In genomic region chr2:6380401-6380800, GRCm38 (mm10) we compare ENCODE assay signal across 28 mouse cellular contexts. TPM values are rescaled to one million over a fixed set of nuclear protein-coding genes. Genes with fewer than 3 reads are reported as not detected.
A peak's percentile ranks its signal among the peaks of the same experiment; 100 is the strongest.
DNase-seq lines count a peak whose midpoint lies in the region; ATAC-seq and TF ChIP-seq lines count a peak whose summit lies in the region.
"Had no signal": no experiment of that assay in that cellular context is flagged by ENCODE, and none has a peak within 500 bp of the region (broad histone marks: within the 10 kb centered on the region; RNA-seq: fewer than 3 reads in every experiment).

No protein-coding gene starts in this region.

- H3K4me1 ChIP-seq in heart, embryonic 13.5 days = peaks cover 43% of the 10 kb centered on the region
- peaks cover 21% of the 10 kb centered on the region for H3K4me1 ChIP-seq in lung, postnatal 0 days (ENCODE audit: insufficient read depth, low read depth, low read length)
- peaks cover 33% of the 10 kb centered on the region for H3K4me1 ChIP-seq in small intestine, adult 2 months (ENCODE audit: control insufficient read depth, insufficient read depth, insufficient read length, low read length)
- peaks cover 49% of the 10 kb centered on the region for H3K4me1 ChIP-seq in liver, embryonic 12.5 days

- H3K36me3 ChIP-seq in heart, embryonic 13.5 days = no peaks in the 10 kb centered on the region
- H3K36me3 ChIP-seq in lung, postnatal 0 days (ENCODE audit: insufficient read depth, low read length) = no peaks in the 10 kb centered on the region
- H3K36me3 ChIP-seq in small intestine, adult 2 months (ENCODE audit: control insufficient read depth, insufficient read depth, low read length) = no peaks in the 10 kb centered on the region
- no peaks in the 10 kb centered on the region for H3K36me3 ChIP-seq in liver, embryonic 12.5 days
- H3K36me3 ChIP-seq: heart, embryonic 15.5 days; hindbrain, embryonic 13.5 days; neural tube, embryonic 13.5 days had no signal

- no peak for ATAC-seq in heart, embryonic 13.5 days (ENCODE audit: extremely low read depth, insufficient number of reproducible peaks, low FRiP score, low TSS enrichment)
- ATAC-seq in lung, postnatal 0 days = peak; percentile 9; the same call in 1 of the 2 replicates
- ATAC-seq in liver, embryonic 12.5 days = no peak
- ATAC-seq: forebrain, embryonic 14.5 days; midbrain, embryonic 16.5 days had no signal

- no peaks in the 10 kb centered on the region for H3K9me3 ChIP-seq in heart, embryonic 13.5 days
- H3K9me3 ChIP-seq in lung, postnatal 0 days (ENCODE audit: low read length) = no peaks in the 10 kb centered on the region
- no peaks in the 10 kb centered on the region for H3K9me3 ChIP-seq in liver, embryonic 12.5 days (replicated peaks)
- H3K9me3 ChIP-seq: heart, embryonic 15.5 days; hindbrain, embryonic 13.5 days; neural tube, embryonic 13.5 days had no signal

- peak; percentile 14; the same call in 1 of the 2 replicates for TF ChIP-seq CTCF in lung, postnatal 0 days (IDR thresholded peaks at IDR 0.05)
- no peak for TF ChIP-seq CTCF in small intestine, adult 2 months (IDR thresholded peaks at IDR 0.05; ENCODE audit: extremely low read depth, insufficient read length, insufficient replicate concordance, low read depth, low read length)

- H3K4me3 ChIP-seq in heart, embryonic 13.5 days = no peak overlapping the region
- H3K4me3 ChIP-seq in lung, postnatal 0 days (ENCODE audit: low read depth, low read length) = no peak overlapping the region
- peak overlapping the region; percentile 49 for H3K4me3 ChIP-seq in small intestine, adult 2 months (ENCODE audit: low read depth, low read length)
- H3K4me3 ChIP-seq in liver, embryonic 12.5 days = no peak overlapping the region
- H3K4me3 ChIP-seq: heart, adult 2 months; heart, embryonic 15.5 days; hindbrain, embryonic 13.5 days; layer of hippocampus, adult 2 months; neural tube, embryonic 13.5 days had no signal

- DNase-seq in heart, adult 8-10 months (ENCODE audit: low spot score) = no peak
- no peak for DNase-seq in lung, postnatal 0 days (ENCODE audit: low spot score)
- DNase-seq in lung, postnatal 10 days = no peak
- no peak for DNase-seq in ovary, postnatal 10 days (ENCODE audit: low spot score)
- DNase-seq in left cerebral cortex, adult 11 months (ENCODE audit: low spot score) = no peak
- DNase-seq: adrenal gland, postnatal 14 days; cerebellum, adult 11 months; cerebellum, adult 9-10 months; cerebellum, postnatal 36 days; gastrocnemius, postnatal 25 days; heart, adult 2 months; heart, postnatal 4 days; kidney, adult 2 months; kidney, postnatal 36 days; left cerebral cortex, postnatal 4 days; lung, postnatal 14 days had no signal

- TF ChIP-seq EP300 in lung, postnatal 0 days (IDR thresholded peaks at IDR 0.05) = no peak

- H3K27ac ChIP-seq in heart, embryonic 13.5 days (replicated peaks) = 0 out of 2 replicates have a peak overlapping the region, but pooled peaks have one; percentile 8
- H3K27ac ChIP-seq in lung, postnatal 0 days (ENCODE audit: low read length) = peak overlapping the region; percentile 75
- peak overlapping the region; percentile 76 for H3K27ac ChIP-seq in small intestine, adult 2 months (ENCODE audit: insufficient read depth, low read depth, low read length)
- no peak overlapping the region for H3K27ac ChIP-seq in liver, embryonic 12.5 days
- H3K27ac ChIP-seq: heart, adult 2 months; heart, embryonic 15.5 days; hindbrain, embryonic 13.5 days; layer of hippocampus, adult 2 months; liver, embryonic 14.5 days; neural tube, embryonic 13.5 days had no signal

- TF ChIP-seq POLR2A in small intestine, adult 2 months (IDR thresholded peaks at IDR 0.05; ENCODE audit: low read depth, low read length) = no peak; the same call in 1 of the 2 replicates

- 76% methylated on average over 9 of the region's 9 CpGs for WGBS in heart, embryonic 13.5 days
- WGBS in lung, postnatal 0 days = 67% methylated on average over 9 of the region's 9 CpGs
- WGBS in small intestine, adult 2 months = 31% methylated on average over 9 of the region's 9 CpGs
- WGBS in liver, embryonic 12.5 days (ENCODE audit: insufficient replicate concordance) = 78% methylated on average over 9 of the region's 9 CpGs

- no peak overlapping the region for H3K4me2 ChIP-seq in heart, embryonic 13.5 days
- H3K4me2 ChIP-seq in lung, postnatal 0 days (replicated peaks; ENCODE audit: low read depth, low read length) = 0 out of 2 replicates have a peak overlapping the region, but pooled peaks have one; percentile 3
- H3K4me2 ChIP-seq in liver, embryonic 12.5 days = no peak overlapping the region
- H3K4me2 ChIP-seq: heart, embryonic 15.5 days; hindbrain, embryonic 13.5 days; midbrain, embryonic 11.5 days; neural tube, embryonic 13.5 days had no signal

- no peak overlapping the region for H3K9ac ChIP-seq in heart, embryonic 13.5 days
- no peak overlapping the region for H3K9ac ChIP-seq in lung, postnatal 0 days (replicated peaks; ENCODE audit: low read depth)
- H3K9ac ChIP-seq in liver, embryonic 12.5 days = no peak overlapping the region
- H3K9ac ChIP-seq: heart, embryonic 15.5 days; hindbrain, embryonic 13.5 days; liver, embryonic 14.5 days; neural tube, embryonic 13.5 days had no signal

- H3K27me3 ChIP-seq in heart, embryonic 13.5 days (replicated peaks) = no peaks in the 10 kb centered on the region
- no peaks in the 10 kb centered on the region for H3K27me3 ChIP-seq in lung, postnatal 0 days (replicated peaks; ENCODE audit: insufficient read depth, low read length)
- no peaks in the 10 kb centered on the region for H3K27me3 ChIP-seq in small intestine, adult 2 months (ENCODE audit: control insufficient read depth, insufficient read depth, low read length)
- H3K27me3 ChIP-seq in liver, embryonic 12.5 days (replicated peaks) = no peaks in the 10 kb centered on the region
- H3K27me3 ChIP-seq: heart, embryonic 15.5 days; hindbrain, embryonic 13.5 days; neural tube, embryonic 13.5 days; Patski had no signal

RNA-seq across cellular contexts. Expression of gene Usp6nl, which starts 57.9 kb away (rescaled TPM):
- polyA plus RNA-seq in heart, embryonic 13.5 days (2015; fragmentation: Nextera tagmentation; extraction: Ambion mirVana) = 4.6 and 5.5 TPM in 2 replicates
- 1 to 10 TPM; 5.1 to 6.8 (median 5.5) TPM for total RNA-seq in heart, adult 8-10 months (2022)
- 9.5 and 11.0 TPM in 2 replicates for polyA plus RNA-seq in lung, postnatal 0 days (2015; fragmentation: Nextera tagmentation; extraction: Ambion mirVana)
- 3.1 and 6.3 TPM in 2 replicates for polyA plus RNA-seq in small intestine, adult 2 months (2012; rRNA removed)
- 7.7 and 7.9 TPM in 2 replicates for polyA plus RNA-seq in liver, embryonic 12.5 days (2016; fragmentation: Nextera tagmentation; extraction: Ambion mirVana)
